Mouse (Mus musculus): Measurements from ENCODE around the gene AL732309.1. TPM values are rescaled to one million over a fixed set of nuclear protein-coding genes. Genes with fewer than 3 reads are reported as not detected.
"Not testable (repeated sequence)": the region's sequence is repeated elsewhere in the genome, so short reads cannot be mapped to it uniquely, and the experiment has no call there.

Gene AL732309.1
- total RNA-seq, 4 experiments from 2014 or later = 1.8 to 2.4 (median 2.1) TPM

- DNase-seq (ENCODE audit: low spot score) = no peak
Measured at GRCm38 (mm10) chr2:25267746-25268309, 21.2 kb upstream of the AL732309.1 start.

DNA sequence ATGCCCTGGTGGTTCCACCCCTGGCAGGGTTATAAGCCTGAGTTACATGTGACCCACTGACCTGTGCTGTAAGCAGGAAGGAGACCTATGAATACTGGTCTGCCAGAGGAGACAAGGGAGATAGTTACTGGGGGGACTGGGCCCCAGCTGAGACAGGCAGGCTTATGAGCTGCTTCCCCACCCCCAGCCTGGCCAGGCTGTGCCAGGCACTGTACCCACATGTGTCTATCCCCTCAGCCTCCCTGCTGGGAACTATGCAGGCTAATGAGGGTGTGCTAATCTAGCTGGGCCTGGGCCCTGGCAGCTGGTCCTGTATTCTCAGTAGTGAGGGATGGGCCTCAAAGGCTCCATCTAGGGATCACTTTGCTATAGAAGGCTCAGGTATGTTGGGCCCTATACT lies 20.6 kb upstream of the AL732309.1 start:
- DNase-seq (ENCODE audit: low spot score) = no peak

DNA sequence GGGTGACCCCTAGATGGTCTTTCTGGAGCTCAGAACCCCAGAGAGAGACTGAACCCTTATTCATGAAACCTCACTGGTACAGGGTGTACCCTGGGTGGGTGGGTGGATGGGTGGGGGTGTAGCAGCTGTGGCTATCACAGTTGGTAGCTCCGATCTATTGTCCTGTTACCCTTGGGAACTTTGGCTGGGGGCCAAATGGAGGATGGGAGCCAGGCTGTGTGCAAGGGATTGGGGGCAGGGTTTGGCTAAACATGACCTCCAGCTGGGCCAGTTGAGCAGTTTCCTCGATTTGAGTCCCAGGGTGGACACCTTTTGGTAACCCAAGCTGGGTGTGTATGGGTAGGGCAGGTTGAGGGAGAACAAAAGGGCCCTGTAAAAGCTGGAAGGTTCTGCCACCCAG lies 20.1 kb upstream of the AL732309.1 start:
- DNase-seq (ENCODE audit: low spot score) = no peak

DNA sequence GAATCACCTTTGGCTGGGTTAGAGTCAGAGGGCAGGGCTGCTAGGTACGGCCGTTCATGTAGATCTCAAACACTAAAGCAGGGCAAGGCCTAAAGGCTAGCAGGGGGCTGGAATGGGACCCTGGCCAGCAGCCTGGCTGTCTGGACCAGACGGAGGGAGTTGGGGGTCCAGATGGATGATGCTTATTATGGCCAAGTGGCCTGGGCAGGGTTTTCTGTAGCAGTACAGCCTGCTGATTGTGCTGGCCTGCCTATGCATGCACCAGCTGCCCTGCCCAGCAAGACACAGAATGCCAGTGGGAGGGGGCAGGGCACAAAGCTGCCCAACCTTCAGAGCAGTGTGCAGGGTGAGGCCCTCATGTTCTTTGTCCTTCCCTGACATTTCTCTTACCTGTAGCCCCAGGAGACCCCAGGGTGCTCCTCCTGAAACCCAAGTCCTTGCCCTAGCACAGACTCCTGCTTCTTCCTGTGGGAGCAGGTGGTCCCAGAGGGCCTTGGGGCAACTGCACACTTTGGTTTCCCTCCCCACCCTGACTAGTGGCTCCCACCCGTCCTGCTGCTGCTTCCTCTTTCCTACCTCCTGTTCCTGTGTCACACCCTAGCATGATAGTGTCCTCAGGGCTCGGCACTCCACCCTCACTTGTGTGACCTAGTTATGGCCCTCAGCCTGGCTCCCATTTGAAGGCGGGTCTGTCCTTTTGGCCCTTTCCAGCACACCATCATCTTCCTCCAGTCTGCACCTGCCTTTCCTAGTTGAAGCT lies 19.4 kb upstream of the AL732309.1 start:
- no peak for DNase-seq (ENCODE audit: low spot score)

DNA sequence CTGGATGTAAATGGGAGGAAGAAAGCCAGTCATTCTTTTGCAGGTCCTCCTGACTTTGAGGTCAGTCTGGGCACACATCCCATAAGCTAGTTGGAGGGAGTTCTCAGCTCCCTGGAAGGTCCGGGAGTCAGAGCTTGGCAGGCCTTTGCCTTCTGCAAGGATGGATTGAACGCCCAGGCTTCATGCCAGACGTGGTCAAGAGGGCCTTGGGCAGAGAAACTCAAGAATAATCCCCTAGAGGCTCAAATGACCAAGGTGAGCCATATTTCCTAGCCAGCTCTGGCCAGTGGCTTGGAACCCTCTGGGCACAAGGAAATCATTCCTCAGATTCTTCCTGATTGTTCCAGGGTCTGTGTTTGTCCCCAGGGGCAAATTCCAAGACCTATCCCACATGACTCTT lies 18.2 kb upstream of the AL732309.1 start:
- no peak for DNase-seq (ENCODE audit: low spot score)

DNA sequence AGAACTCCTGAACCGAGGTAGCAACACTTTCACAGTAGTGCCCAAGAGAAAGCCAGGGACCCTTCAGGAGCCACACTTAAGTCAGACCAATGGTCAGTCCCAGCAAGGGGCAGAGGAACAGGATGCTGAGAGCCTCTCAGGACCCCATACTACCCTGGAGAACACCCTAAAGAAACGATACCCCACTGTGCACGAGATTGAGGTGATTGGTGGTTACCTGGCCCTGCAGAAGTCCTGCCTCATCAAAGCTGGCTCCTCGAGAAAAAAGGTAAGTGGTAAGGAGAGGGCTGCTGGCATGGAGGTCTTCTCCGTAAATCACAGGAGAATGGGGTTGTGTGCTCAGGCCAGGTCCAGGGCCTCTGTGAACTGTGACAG lies 17.6 kb upstream of the AL732309.1 start:
- DNase-seq (ENCODE audit: low spot score) = no peak

GRCm38 (mm10) chr2:25263623-25264285 lies 17.1 kb upstream of the AL732309.1 start:
- no peak for DNase-seq (ENCODE audit: low spot score)

DNA sequence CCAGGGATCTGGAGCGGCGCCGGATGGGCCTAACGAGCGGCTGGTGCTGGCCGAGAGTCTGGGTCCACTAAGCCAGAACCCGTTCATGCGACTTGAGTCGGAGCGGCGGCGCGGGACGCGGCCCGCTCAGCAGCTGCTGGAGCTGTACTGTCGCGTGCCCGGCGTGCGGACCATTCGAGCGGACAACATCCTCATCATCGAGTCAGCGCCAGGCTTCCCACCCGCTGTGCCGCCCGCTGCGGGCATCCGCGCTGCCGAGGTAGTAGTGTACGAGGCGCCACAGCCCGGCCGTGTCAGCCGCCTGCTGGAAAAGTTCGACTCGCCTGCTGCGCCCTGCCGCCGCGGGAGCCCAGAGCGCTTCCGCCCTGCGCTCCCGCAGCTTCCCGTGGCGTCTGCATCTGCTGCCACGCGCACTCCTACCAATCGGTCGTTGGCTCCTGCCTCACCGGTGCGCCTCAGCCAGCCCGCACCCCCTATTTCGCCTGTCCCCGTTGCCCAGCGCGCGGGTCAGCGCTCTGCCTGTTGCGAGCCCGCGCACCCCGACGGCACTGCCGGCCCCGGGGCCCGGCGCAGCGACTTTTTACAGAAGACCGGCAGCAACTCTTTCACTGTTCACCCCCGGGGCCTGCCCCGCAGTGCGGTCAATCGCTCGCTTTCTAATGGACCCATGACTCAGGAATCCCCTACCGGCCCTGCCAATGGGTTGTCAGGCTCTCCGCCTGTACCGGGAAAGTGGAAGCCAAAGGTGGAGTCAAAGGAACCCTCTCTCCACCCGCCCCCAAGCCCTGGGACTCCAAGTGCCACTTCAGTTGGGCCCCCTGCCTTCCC lies 16.3 kb upstream of the AL732309.1 start:
- DNase-seq (ENCODE audit: low spot score) = no peak

- DNase-seq (ENCODE audit: low spot score) = peak; percentile 97
Measured at GRCm38 (mm10) chr2:25262291-25262767, 15.7 kb upstream of the AL732309.1 start, which contains the start of gene Tprn. Tprn (plus strand) TSS chr2:25262618.

DNA sequence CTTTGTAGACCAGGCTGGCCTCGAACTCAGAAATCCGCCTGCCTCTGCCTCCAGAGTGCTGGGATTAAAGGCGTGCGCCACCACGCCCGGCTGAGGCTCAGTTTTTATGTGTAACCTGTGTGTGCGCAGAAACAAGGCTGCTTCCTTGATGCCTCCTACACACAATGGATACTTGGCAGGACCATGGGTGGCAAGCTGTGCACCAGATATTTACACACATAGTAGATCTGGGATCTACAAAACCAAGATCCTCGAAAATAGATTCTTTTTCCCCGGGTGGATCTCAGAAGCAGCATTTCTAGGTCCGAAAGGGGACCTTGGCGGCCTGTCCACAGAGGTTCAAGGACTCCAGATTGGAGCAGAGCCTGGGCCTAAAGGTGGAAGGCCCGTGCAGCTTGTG lies 15.2 kb upstream of the AL732309.1 start:
- no peak for DNase-seq (ENCODE audit: low spot score)

DNA sequence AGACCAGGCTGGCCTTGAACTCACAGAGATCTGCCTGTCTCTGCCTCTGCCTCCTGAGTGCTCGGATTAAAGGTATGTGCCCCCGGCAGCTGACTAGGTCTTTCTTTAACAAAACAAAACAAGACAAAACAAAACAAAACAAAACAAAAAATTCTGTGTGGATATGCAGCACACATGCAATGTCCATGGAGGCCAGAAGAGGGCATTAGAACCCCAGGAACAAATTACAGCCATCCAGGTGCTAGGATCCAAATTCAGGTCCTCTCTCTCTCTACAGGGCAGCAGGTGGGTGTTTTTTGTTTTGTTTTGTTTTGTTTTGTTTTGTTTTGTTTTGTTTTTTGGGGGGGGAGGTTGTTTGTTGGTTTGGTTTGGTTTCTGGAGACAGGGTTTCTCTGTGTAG lies 12.2 kb upstream of the AL732309.1 start:
- no peak for DNase-seq (ENCODE audit: low spot score)

DNA sequence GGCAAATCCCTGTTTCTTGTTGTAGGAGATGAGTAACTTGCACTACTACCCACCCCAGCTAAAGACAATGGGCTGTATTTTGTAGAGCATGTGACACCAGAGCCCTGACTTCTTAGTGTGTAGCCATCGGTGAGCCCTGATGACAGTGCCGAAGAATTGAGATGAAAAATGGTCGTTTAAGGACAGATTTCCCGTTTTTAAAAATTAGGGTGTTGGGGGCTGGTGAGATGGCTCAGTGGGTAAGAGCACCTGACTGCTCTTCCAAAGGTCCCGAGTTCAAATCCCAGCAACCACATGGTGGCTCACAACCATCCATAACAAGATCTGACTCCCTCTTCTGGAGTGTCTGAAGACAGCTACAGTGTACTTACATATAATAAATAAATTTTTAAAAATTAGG lies 10.6 kb upstream of the AL732309.1 start:
- not testable (repeated sequence) for DNase-seq (ENCODE audit: low spot score)

- not testable (repeated sequence) for DNase-seq (ENCODE audit: low spot score)
Measured at GRCm38 (mm10) chr2:25256443-25257109, 9.9 kb upstream of the AL732309.1 start.

DNA sequence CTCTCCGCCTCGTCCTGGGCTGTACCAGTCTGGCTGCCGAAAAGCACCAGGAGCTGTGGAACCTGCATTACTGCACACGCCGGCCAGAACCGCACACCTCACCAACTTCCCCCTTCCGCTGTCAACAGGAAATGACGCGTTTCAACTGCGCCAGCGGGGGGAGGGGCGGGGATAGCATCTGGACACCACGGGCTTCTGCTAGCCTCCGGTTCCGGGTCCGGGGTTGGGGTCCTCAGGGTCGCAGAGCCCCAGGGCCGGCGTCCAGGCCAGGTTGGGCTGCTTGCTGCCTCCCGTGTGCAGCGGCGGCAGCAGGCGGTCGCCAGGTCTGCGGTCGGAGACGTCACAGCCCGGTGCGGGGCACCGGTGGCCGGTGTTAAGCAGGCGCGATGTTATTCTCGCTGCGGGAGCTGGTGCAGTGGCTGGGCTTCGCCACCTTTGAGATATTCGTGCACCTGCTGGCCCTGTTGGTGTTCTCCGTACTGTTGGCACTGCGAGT lies 8.7 kb upstream of the AL732309.1 start, which contains the start of gene Tmem203:
Tmem203 (plus strand) TSS at position 156 of the 496 bp plus-strand sequence.
- DNase-seq (ENCODE audit: low spot score) = peak; percentile 89

GRCm38 (mm10) chr2:25252331-25252730 lies 5.7 kb upstream of the AL732309.1 start:
- DNase-seq (ENCODE audit: low spot score) = no peak

DNA sequence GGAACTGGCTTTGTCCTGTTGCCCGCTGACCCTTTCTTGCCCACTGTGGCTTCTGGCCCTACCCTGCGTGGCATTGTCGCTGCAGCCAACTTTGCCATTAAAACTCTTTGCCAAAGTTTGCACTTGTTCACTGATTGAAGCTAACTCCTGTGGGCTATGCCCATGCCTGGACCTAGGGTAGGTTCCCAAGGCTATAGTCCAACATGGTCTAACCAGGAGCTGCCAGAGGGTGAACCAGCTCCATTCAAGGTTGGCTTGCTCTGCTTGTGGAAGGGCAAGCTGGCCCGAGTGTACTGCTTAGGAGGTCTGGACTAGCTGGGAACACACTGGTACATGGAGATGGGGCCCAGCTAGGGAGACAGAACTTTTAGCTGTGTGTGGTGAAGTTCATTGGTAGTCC lies 2.5 kb downstream of the AL732309.1 start:
- DNase-seq (ENCODE audit: low spot score) = no peak

GRCm38 (mm10) chr2:25243342-25243741 lies 3.3 kb downstream of the AL732309.1 start:
- no peak for DNase-seq (ENCODE audit: low spot score)

DNA sequence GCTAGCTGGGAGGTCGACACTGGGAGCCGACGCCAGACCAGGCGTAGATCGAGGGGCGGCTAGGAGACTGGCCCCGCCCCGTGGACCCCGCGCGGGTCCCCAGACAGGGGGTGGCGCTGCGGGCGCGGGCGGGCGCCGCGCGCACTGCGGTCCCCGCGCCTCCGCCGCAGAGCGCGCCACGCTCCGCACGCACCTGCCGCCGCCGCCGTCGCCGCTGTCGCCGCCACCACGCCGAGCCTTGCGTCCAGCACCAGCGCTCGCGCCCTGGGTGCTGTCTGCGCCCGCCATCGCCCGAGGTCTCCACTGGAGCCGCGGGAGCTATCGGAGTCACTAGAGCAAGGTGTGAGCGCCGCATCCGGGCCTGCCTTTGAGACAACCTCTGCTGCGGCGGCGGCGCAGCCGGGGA lies 4.6 kb downstream of the AL732309.1 start, which contains the start of the genes Rnf208 and Cysrt1:
Rnf208 (plus strand) TSS at position 155 of the 406 bp plus-strand sequence.
Cysrt1 (minus strand) TSS at position 352 of the 406 bp plus-strand sequence.
- no peak for DNase-seq (ENCODE audit: low spot score)

GRCm38 (mm10) chr2:25241438-25241775 lies 5.3 kb downstream of the AL732309.1 start:
- DNase-seq (ENCODE audit: low spot score) = no peak

DNA sequence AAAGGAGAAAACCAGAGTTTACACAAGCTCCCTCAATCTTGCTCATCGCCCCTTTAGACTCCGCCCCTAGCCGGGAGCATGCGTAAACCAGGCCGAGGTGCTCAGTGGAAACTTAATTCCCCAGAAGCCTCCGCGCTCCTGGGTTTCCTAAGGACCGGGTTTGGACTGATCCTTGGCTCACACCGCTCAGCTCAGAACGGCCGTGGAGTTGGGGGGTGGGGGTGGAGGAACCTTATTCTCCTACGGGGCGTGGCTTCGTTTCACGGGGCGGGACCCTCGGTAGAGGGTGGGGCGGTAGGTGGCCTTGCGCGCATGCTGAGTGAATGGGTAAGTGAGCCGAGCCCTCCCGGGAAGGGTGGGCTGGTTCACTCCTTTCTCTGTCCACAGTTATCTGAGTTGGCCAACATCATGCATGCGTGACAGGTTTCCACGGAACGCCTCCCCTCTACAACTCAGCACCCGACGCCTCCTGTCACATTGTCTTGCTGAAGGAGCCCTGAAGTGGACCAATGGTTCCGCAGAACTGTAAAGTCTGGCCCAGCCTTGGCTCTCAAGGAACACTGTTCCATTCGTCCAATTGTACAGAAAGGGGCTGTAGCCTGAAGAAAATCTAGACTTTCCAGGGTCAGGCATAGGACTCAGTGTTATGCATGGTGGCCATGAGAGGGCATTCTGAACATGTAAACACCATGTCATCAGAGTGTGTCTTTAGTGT lies 5.8 kb downstream of the AL732309.1 start:
- DNase-seq (ENCODE audit: low spot score) = peak; percentile 65

All from heart, adult 8-10 months (tissue).